Mouse (Mus musculus): Measurements from ENCODE around the gene Gm20661. TPM values are rescaled to one million over a fixed set of nuclear protein-coding genes. Genes with fewer than 3 reads are reported as not detected.

The Gm20661 gene
- total and polyA plus RNA-seq, 3 experiments = 1.2 TPM; not detected in 2

GRCm38 (mm10) chr9:107981684-107982605 lies 913 bp upstream of the Gm20661 start:
- intact Hi-C loops (cut with DNase I) = no loop called here
- peak overlapping the region; percentile 97 for H3K27ac ChIP-seq
- H3K79me2 ChIP-seq (replicated peaks; ENCODE audit: control insufficient read depth, insufficient read depth, low read length) = no peaks in the 10 kb centered on the region
- no peaks in the 10 kb centered on the region; the same call in 1 of the 2 replicates for H3K36me3 ChIP-seq (ENCODE audit: control insufficient read depth, insufficient read depth, low read length)
- DNase-seq = peak in 1 of 2 experiments; percentile 35
- H3K9ac ChIP-seq (ENCODE audit: low read depth, low read length) = peak overlapping the region; percentile 53
- H3K4me3 ChIP-seq = peak overlapping the region; percentile 44
- H3K27me3 ChIP-seq (ENCODE audit: control insufficient read depth, insufficient read depth, low read length) = no peaks in the 10 kb centered on the region
- TF ChIP-seq EP300 (IDR thresholded peaks at IDR 0.05; ENCODE audit: insufficient read depth, low read depth, low read length) = no peak; the same call in 1 of the 2 replicates
- TF ChIP-seq POLR2A (IDR thresholded peaks at IDR 0.05; ENCODE audit: insufficient read depth, low read depth, low read length) = peak; percentile 82
- H3K4me1 ChIP-seq (ENCODE audit: control insufficient read depth, insufficient read depth, low read length) = peaks cover 24% of the 10 kb centered on the region
- 24% methylated on average over 7 of the region's 7 CpGs for WGBS

- Histone ChIP-seq H3K9ac (ENCODE audit: low read depth, low read length) (peak overlapping the region; percentile 81), H3K36me3 (ENCODE audit: control insufficient read depth, insufficient read depth, low read length) (no peaks in the 10 kb centered on the region; the same call in 1 of the 2 replicates), H3K27ac (peak overlapping the region; percentile 97), H3K4me1 (ENCODE audit: control insufficient read depth, insufficient read depth, low read length) (peaks cover 24% of the 10 kb centered on the region), H3K27me3 (ENCODE audit: control insufficient read depth, insufficient read depth, low read length) (no peaks in the 10 kb centered on the region), H3K4me3 (peak overlapping the region; percentile 94), H3K79me2 (replicated peaks; ENCODE audit: control insufficient read depth, insufficient read depth, low read length) (no peaks in the 10 kb centered on the region)
- 24% methylated on average over 4 of the region's 4 CpGs for WGBS
- DNase-seq = peak; percentile 87 to 92
- intact Hi-C loops (cut with DNase I) = no loop called here
- TF ChIP-seq CTCF (IDR thresholded peaks at IDR 0.05) = no peak
- peak; percentile 87 for TF ChIP-seq POLR2A (IDR thresholded peaks at IDR 0.05; ENCODE audit: insufficient read depth, low read depth, low read length)
- TF ChIP-seq EP300 (IDR thresholded peaks at IDR 0.05; ENCODE audit: insufficient read depth, low read depth, low read length) = peak; percentile 99
Observed at GRCm38 (mm10) chr9:107983421-107983890, 598 bp downstream of the Gm20661 start.

GRCm38 (mm10) chr9:107984052-107984753 lies 1.3 kb downstream of the Gm20661 start:
- H3K4me1 ChIP-seq (ENCODE audit: control insufficient read depth, insufficient read depth, low read length) = peaks cover 23% of the 10 kb centered on the region
- DNase-seq = peak in 1 of 2 experiments; percentile 59
- 30% methylated on average over 19 of the region's 19 CpGs for WGBS

GRCm38 (mm10) chr9:107984754-107985055 lies 1.8 kb downstream of the Gm20661 start:
- intact Hi-C loops (cut with DNase I) = no loop called here
- TF ChIP-seq CTCF (IDR thresholded peaks at IDR 0.05) (no peak), EP300 (IDR thresholded peaks at IDR 0.05; ENCODE audit: insufficient read depth, low read depth, low read length) (no peak), POLR2A (IDR thresholded peaks at IDR 0.05; ENCODE audit: insufficient read depth, low read depth, low read length) (no peak)
- Histone ChIP-seq H3K27ac (peak overlapping the region; percentile 97), H3K79me2 (replicated peaks; ENCODE audit: control insufficient read depth, insufficient read depth, low read length) (no peaks in the 10 kb centered on the region), H3K9ac (ENCODE audit: low read depth, low read length) (peak overlapping the region; percentile 81), H3K27me3 (ENCODE audit: control insufficient read depth, insufficient read depth, low read length) (no peaks in the 10 kb centered on the region), H3K4me3 (peak overlapping the region; percentile 94), H3K4me1 (ENCODE audit: control insufficient read depth, insufficient read depth, low read length) (peaks cover 22% of the 10 kb centered on the region), H3K36me3 (ENCODE audit: control insufficient read depth, insufficient read depth, low read length) (no peaks in the 10 kb centered on the region; the same call in 1 of the 2 replicates)
- DNase-seq = peak; percentile 41 to 53
- WGBS = 38% methylated on average over 9 of the region's 9 CpGs

More at GRCm38 (mm10) chr9:107984052-107984753, 1.3 kb downstream of the Gm20661 start:
- H3K27ac ChIP-seq = peak overlapping the region; percentile 97
- peak overlapping the region; percentile 81 for H3K9ac ChIP-seq (ENCODE audit: low read depth, low read length)
- TF ChIP-seq POLR2A (IDR thresholded peaks at IDR 0.05; ENCODE audit: insufficient read depth, low read depth, low read length) = no peak
- no peak for TF ChIP-seq CTCF (IDR thresholded peaks at IDR 0.05)
- TF ChIP-seq EP300 (IDR thresholded peaks at IDR 0.05; ENCODE audit: insufficient read depth, low read depth, low read length) = no peak
- intact Hi-C loops (cut with DNase I) = no loop called here
- no peaks in the 10 kb centered on the region; the same call in 1 of the 2 replicates for H3K36me3 ChIP-seq (ENCODE audit: control insufficient read depth, insufficient read depth, low read length)
- peak overlapping the region; percentile 94 for H3K4me3 ChIP-seq
- H3K27me3 ChIP-seq (ENCODE audit: control insufficient read depth, insufficient read depth, low read length) = no peaks in the 10 kb centered on the region
- H3K79me2 ChIP-seq (replicated peaks; ENCODE audit: control insufficient read depth, insufficient read depth, low read length) = no peaks in the 10 kb centered on the region

- DNase-seq = peak; percentile 96
- no peaks in the 10 kb centered on the region; the same call in 1 of the 2 replicates for H3K36me3 ChIP-seq (ENCODE audit: control insufficient read depth, insufficient read depth, low read length)
- H3K27me3 ChIP-seq (ENCODE audit: control insufficient read depth, insufficient read depth, low read length) = no peaks in the 10 kb centered on the region
- peaks cover 19% of the 10 kb centered on the region for H3K4me1 ChIP-seq (ENCODE audit: control insufficient read depth, insufficient read depth, low read length)
- intact Hi-C loops (cut with DNase I) = loop anchor here (1.0 to 2.0 kb wide), 3 partner anchors 22 to 81 kb away; partner anchors contain the start of gene Amigo3
- TF ChIP-seq CTCF (IDR thresholded peaks at IDR 0.05) (peak; percentile 24; the same call in 1 of the 2 replicates), EP300 (IDR thresholded peaks at IDR 0.05; ENCODE audit: insufficient read depth, low read depth, low read length) (0 out of 2 replicates have a peak, but pooled peaks have one; percentile 50), POLR2A (IDR thresholded peaks at IDR 0.05; ENCODE audit: insufficient read depth, low read depth, low read length) (peak; percentile 93)
- peak within 1 kb of the TSS; percentile 94 for H3K4me3 ChIP-seq
- H3K27ac ChIP-seq = peak within 1 kb of the TSS; percentile 97
- H3K79me2 ChIP-seq (replicated peaks; ENCODE audit: control insufficient read depth, insufficient read depth, low read length) = no peaks in the 10 kb centered on the region
- WGBS = 2% methylated on average over 58 of the region's 58 CpGs
- peak within 1 kb of the TSS; percentile 81 for H3K9ac ChIP-seq (ENCODE audit: low read depth, low read length)
Observed at GRCm38 (mm10) chr9:107985131-107986119, 2.6 kb downstream of the Gm20661 start, which contains the start of gene Inka1. TSS of gene Inka1 (minus strand) at chr9:107985879.

Measured in heart, adult 2 months (tissue).